Mouse (Mus musculus): ENCODE measurements at regions not wholly inside any gene's neighbourhood (a gene's known extent, or its start where the extent isn't known, plus 50 kb on each side); places are given as distances from the start of the nearest gene placed in this dataset.

DNA sequence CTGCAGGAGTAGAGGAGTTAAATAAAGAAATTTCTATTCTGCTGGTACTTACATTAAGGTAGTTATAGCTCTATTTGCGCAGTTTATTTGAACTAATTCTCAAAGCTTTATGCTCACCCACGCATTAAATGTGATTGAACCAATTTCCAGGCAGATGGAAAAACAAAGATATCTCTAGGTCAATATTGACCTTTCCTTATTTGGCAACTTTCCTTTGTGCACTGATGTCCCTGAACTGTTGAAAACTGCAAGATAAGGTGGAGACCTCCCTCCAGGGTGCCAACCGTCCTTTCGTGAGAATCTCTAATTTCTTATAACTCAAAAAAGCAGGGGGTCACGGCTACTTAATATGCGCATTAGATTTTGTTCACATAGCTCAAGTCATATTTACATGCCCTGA is 52.6 kb upstream of the Prss23 start:
- Histone ChIP-seq H3K9me3 (no peaks in the 10 kb centered on the region), H3K27ac (no peak overlapping the region), H3K27me3 (replicated peaks) (no peaks in the 10 kb centered on the region), H3K9ac (no peak overlapping the region), H3K36me3 (no peaks in the 10 kb centered on the region), H3K4me3 (replicated peaks) (no peak overlapping the region), H3K4me1 (no peaks in the 10 kb centered on the region), H3K4me2 (no peak overlapping the region)
- WGBS = 60% methylated on average over 6 of the region's 6 CpGs
- 0 out of 2 replicates have a peak, but pooled peaks have one; percentile 71 for ATAC-seq (ENCODE audit: insufficient read depth, low FRiP score, low read depth)

Measured in stomach, embryonic 15.5 days (tissue).